Mouse (Mus musculus): Measurements from ENCODE around the gene Olfr406.

DNA sequence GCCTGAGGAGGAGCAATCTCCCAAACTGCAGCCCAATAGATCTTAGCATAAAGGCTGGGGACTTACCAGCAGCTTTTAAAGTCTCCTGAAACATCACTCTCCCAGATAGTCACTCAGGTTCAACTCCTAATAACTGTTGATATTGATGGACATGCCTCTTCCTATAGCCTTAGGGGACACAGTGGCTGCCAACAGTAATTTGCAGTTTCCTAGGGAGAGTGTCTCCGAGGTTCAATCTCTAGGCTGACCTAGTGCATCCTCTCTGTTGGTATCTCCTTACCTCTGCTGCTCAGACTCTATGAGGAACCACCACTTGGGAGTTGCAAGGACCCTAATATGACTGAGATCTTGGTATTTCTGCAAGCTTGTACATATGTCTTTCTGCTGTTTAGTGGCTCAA, 48.3 kb upstream of the Olfr406 start, which contains the start of gene Olfr43:
- TF ChIP-seq CTCF (IDR thresholded peaks at IDR 0.05; ENCODE audit: borderline replicate concordance, extremely low read depth, insufficient read depth, insufficient read length) (no peak), POLR2A (IDR thresholded peaks at IDR 0.05; ENCODE audit: borderline replicate concordance, extremely low read depth, insufficient read depth, insufficient read length, poor library complexity, severe bottlenecking) (no peak)

Measured in brain, embryonic 14.5 days (tissue).